Comparison of ENCODE assay signal across 12 mouse cellular contexts in genomic region chr5:140034300-140035024, GRCm38 (mm10).
DNase-seq lines count a peak whose midpoint lies in the region; ATAC-seq and TF ChIP-seq lines count a peak whose summit lies in the region.
"Had no signal": no experiment of that assay in that cellular context is flagged by ENCODE, and none has a peak within 500 bp of the region (broad histone marks: within the 10 kb centered on the region; RNA-seq: fewer than 3 reads in every experiment).

No protein-coding gene starts in this region.

- H3K9ac ChIP-seq in midbrain, embryonic 11.5 days (ENCODE audit: low read length), result no peak overlapping the region
- H3K9ac ChIP-seq in midbrain, embryonic 14.5 days (replicated peaks; ENCODE audit: low read length), result no peak overlapping the region
- no peak overlapping the region for H3K9ac ChIP-seq in kidney, embryonic 15.5 days
- H3K9ac ChIP-seq in liver, embryonic 15.5 days, result peak overlapping the region; percentile 36; the same call in 1 of the 2 replicates

- H3K4me3 ChIP-seq in midbrain, embryonic 11.5 days (ENCODE audit: low read depth, low read length), result no peak overlapping the region
- no peak overlapping the region for H3K4me3 ChIP-seq in midbrain, embryonic 14.5 days (replicated peaks; ENCODE audit: low read depth, low read length)
- H3K4me3 ChIP-seq in kidney, embryonic 15.5 days (replicated peaks), result no peak overlapping the region
- no peak overlapping the region for H3K4me3 ChIP-seq in liver, embryonic 15.5 days (replicated peaks)
- H3K4me3 ChIP-seq in lung, adult 2 months (replicated peaks; ENCODE audit: extremely low read depth, low read depth, low read length), result no peak overlapping the region

- TF ChIP-seq POLR2A in lung, adult 2 months (IDR thresholded peaks at IDR 0.05; ENCODE audit: borderline replicate concordance, extremely low read depth, low read depth, low read length), result no peak

- H3K9me3 ChIP-seq in midbrain, embryonic 11.5 days (ENCODE audit: control insufficient read depth, low read length), result no peaks in the 10 kb centered on the region
- no peaks in the 10 kb centered on the region for H3K9me3 ChIP-seq in midbrain, embryonic 14.5 days (ENCODE audit: control insufficient read depth, low read length)
- no peaks in the 10 kb centered on the region for H3K9me3 ChIP-seq in kidney, embryonic 15.5 days (replicated peaks)
- H3K9me3 ChIP-seq in liver, embryonic 15.5 days (replicated peaks), result no peaks in the 10 kb centered on the region

- peak; percentile 69 for DNase-seq in midbrain, embryonic 11.5 days (ENCODE audit: low spot score, missing footprints)
- no peak for DNase-seq in midbrain, embryonic 14.5 days
- DNase-seq in yolk sac, embryonic 10.5 days (ENCODE audit: low spot score), result peak; percentile 84
- DNase-seq in cerebellum, adult 9-11 months, result no peak
- no peak for DNase-seq in lung, adult 2 months
- DNase-seq in heart, adult 11 months, result no peak
- DNase-seq: gastrocnemius, postnatal 25 days; lung, postnatal 10 days had no signal

- 95% methylated on average over 5 of the region's 5 CpGs for WGBS in midbrain, embryonic 11.5 days
- WGBS in midbrain, embryonic 14.5 days, result 96% methylated on average over 5 of the region's 5 CpGs
- 69% methylated on average over 5 of the region's 5 CpGs for WGBS in kidney, embryonic 15.5 days
- WGBS in liver, embryonic 15.5 days (ENCODE audit: insufficient replicate concordance), result 42% methylated on average over 5 of the region's 5 CpGs
- WGBS in lung, adult 2 months, result 94% methylated on average over 5 of the region's 5 CpGs

- no peak overlapping the region for H3K4me2 ChIP-seq in midbrain, embryonic 11.5 days
- no peak overlapping the region for H3K4me2 ChIP-seq in midbrain, embryonic 14.5 days (ENCODE audit: low read length)
- no peak overlapping the region for H3K4me2 ChIP-seq in kidney, embryonic 15.5 days
- H3K4me2 ChIP-seq in liver, embryonic 15.5 days, result peak overlapping the region; percentile 54

- H3K36me3 ChIP-seq in midbrain, embryonic 11.5 days (ENCODE audit: control insufficient read depth, insufficient read depth, low read length), result no peaks in the 10 kb centered on the region
- no peaks in the 10 kb centered on the region for H3K36me3 ChIP-seq in midbrain, embryonic 14.5 days (ENCODE audit: control insufficient read depth, insufficient read depth, low read length)
- H3K36me3 ChIP-seq in kidney, embryonic 15.5 days, result no peaks in the 10 kb centered on the region
- no peaks in the 10 kb centered on the region for H3K36me3 ChIP-seq in liver, embryonic 15.5 days (replicated peaks)

- H3K27me3 ChIP-seq in midbrain, embryonic 11.5 days (ENCODE audit: control insufficient read depth, insufficient read depth, low read length), result no peaks in the 10 kb centered on the region
- no peaks in the 10 kb centered on the region for H3K27me3 ChIP-seq in midbrain, embryonic 14.5 days (ENCODE audit: control insufficient read depth, insufficient read depth, low read length)
- H3K27me3 ChIP-seq in kidney, embryonic 15.5 days, result no peaks in the 10 kb centered on the region
- H3K27me3 ChIP-seq in liver, embryonic 15.5 days, result no peaks in the 10 kb centered on the region

- H3K4me1 ChIP-seq in midbrain, embryonic 11.5 days (ENCODE audit: control insufficient read depth, insufficient read depth, low read length), result no peaks in the 10 kb centered on the region
- H3K4me1 ChIP-seq in midbrain, embryonic 14.5 days (ENCODE audit: control insufficient read depth, insufficient read depth, low read length), result no peaks in the 10 kb centered on the region; the same call in 1 of the 2 replicates
- H3K4me1 ChIP-seq in kidney, embryonic 15.5 days, result peaks cover 15% of the 10 kb centered on the region
- H3K4me1 ChIP-seq in liver, embryonic 15.5 days (replicated peaks), result peaks cover 55% of the 10 kb centered on the region
- H3K4me1 ChIP-seq in lung, adult 2 months (ENCODE audit: control insufficient read depth, insufficient read depth, low read length), result no peaks in the 10 kb centered on the region

- TF ChIP-seq CTCF in lung, adult 2 months (IDR thresholded peaks at IDR 0.05; ENCODE audit: insufficient read depth, low read length), result no peak

- H3K27ac ChIP-seq in midbrain, embryonic 11.5 days (ENCODE audit: low read depth, low read length), result no peak overlapping the region
- H3K27ac ChIP-seq in midbrain, embryonic 14.5 days (replicated peaks; ENCODE audit: low read depth, low read length), result no peak overlapping the region
- H3K27ac ChIP-seq in kidney, embryonic 15.5 days, result no peak overlapping the region
- H3K27ac ChIP-seq in liver, embryonic 15.5 days (replicated peaks), result peak overlapping the region; percentile 92

- ATAC-seq in midbrain, embryonic 11.5 days (ENCODE audit: low FRiP score), result no peak
- ATAC-seq in midbrain, embryonic 14.5 days (ENCODE audit: low FRiP score, low TSS enrichment), result no peak
- peak; percentile 73 for ATAC-seq in kidney, embryonic 15.5 days (replicated peaks; ENCODE audit: low FRiP score)
- ATAC-seq in liver, embryonic 15.5 days (ENCODE audit: insufficient read depth), result peak; percentile 92
- ATAC-seq: activated CD4-positive, CD25-positive, alpha-beta regulatory T cell, adult 4 months; forebrain, embryonic 16.5 days had no signal

Comparison
In these comparisons a context has a peak if more than half of its experiments do, and no peak if none do; other contexts are left out.
1. DNase-seq: peak in midbrain, embryonic 11.5 days (single experiment) and yolk sac, embryonic 10.5 days (single experiment); none in midbrain, embryonic 14.5 days (single experiment), cerebellum, adult 9-11 months (single experiment), lung, adult 2 months (single experiment) and heart, adult 11 months (single experiment).
2. ATAC-seq: peak in kidney, embryonic 15.5 days (single experiment) and liver, embryonic 15.5 days (single experiment); none in midbrain, embryonic 11.5 days (single experiment) and midbrain, embryonic 14.5 days (single experiment).